Mouse (Mus musculus): ENCODE measurements around the gene Aspg. TPM values are rescaled to one million over a fixed set of nuclear protein-coding genes. Genes with fewer than 3 reads are reported as not detected.
A peak's percentile ranks its signal among the peaks of the same experiment; 100 is the strongest.

Gene Aspg
- polyA plus RNA-seq (2012; rRNA removed): 0.09 and 0.10 TPM in 2 replicates
- polyA plus RNA-seq (2014; fragmentation: Nextera tagmentation; extraction: Ambion mirVana): 0.19 TPM in 1 of 2 replicates, not detected in the other

GRCm38 (mm10) chr12:112106541-112106971 is at the start of gene Aspg:
Gene Aspg, plus strand, starts transcription at chr12:112106679.
- no peak within 1 kb of the TSS for H3K4me2 ChIP-seq (ENCODE audit: low read depth)
- ATAC-seq (ENCODE audit: insufficient read depth) (no peak), DNase-seq (ENCODE audit: low read depth in 3 of 3, low spot score in 3 of 3) (no peak)
- peaks cover 0 to 3% of the 10 kb centered on the region in 2 experiments; a peak in 2 of 4 replicates for H3K4me1 ChIP-seq (replicated peaks; ENCODE audit: control insufficient read depth in 2 of 2, insufficient read depth in 2 of 2, low read length in 1 of 2)
- no peak within 1 kb of the TSS for H3K4me3 ChIP-seq (ENCODE audit: insufficient read depth in 1 of 2, low read depth in 2 of 2, low read length in 2 of 2)
- TF ChIP-seq CTCF (IDR thresholded peaks at IDR 0.05; ENCODE audit: low read depth) (no peak), EP300 (IDR thresholded peaks at IDR 0.05; ENCODE audit: low read depth) (no peak)
- no peak within 1 kb of the TSS for H3K9ac ChIP-seq (replicated peaks)
- H3K9me3 ChIP-seq (ENCODE audit: control insufficient read depth, low read length): no peaks in the 10 kb centered on the region
- no peaks in the 10 kb centered on the region for H3K27me3 ChIP-seq (ENCODE audit: control insufficient read depth, insufficient read depth, low read length)
- no peak within 1 kb of the TSS for H3K27ac ChIP-seq
- no peaks in the 10 kb centered on the region for H3K36me3 ChIP-seq (replicated peaks; ENCODE audit: control insufficient read depth, insufficient read depth, low read depth)
- 2% methylated on average over 14 of the region's 14 CpGs for WGBS (ENCODE audit: insufficient replicate concordance)

- WGBS (ENCODE audit: insufficient replicate concordance): 7% methylated on average over 6 of the region's 6 CpGs
- TF ChIP-seq EP300 (IDR thresholded peaks at IDR 0.05; ENCODE audit: low read depth): no peak
- TF ChIP-seq CTCF (IDR thresholded peaks at IDR 0.05; ENCODE audit: low read depth): peak; percentile 84
- no peak for ATAC-seq (ENCODE audit: insufficient read depth)
- no peaks in the 10 kb centered on the region for H3K9me3 ChIP-seq (ENCODE audit: control insufficient read depth, low read length)
- no peaks in the 10 kb centered on the region for H3K27me3 ChIP-seq (ENCODE audit: control insufficient read depth, insufficient read depth, low read length)
- H3K9ac ChIP-seq (replicated peaks): no peak overlapping the region
- no peak overlapping the region for H3K4me3 ChIP-seq (ENCODE audit: insufficient read depth in 1 of 2, low read depth in 2 of 2, low read length in 2 of 2)
- no peaks in the 10 kb centered on the region for H3K36me3 ChIP-seq (replicated peaks; ENCODE audit: control insufficient read depth, insufficient read depth, low read depth)
- H3K4me2 ChIP-seq (ENCODE audit: low read depth): no peak overlapping the region
- peak in 1 of 3 experiments; percentile 6 for DNase-seq (ENCODE audit: low read depth in 3 of 3, low spot score in 3 of 3)
- H3K27ac ChIP-seq: no peak overlapping the region
- no peaks in the 10 kb centered on the region for H3K4me1 ChIP-seq (replicated peaks; ENCODE audit: control insufficient read depth in 2 of 2, insufficient read depth in 2 of 2, low read length in 1 of 2)
These were observed 28.8 kb upstream of the Aspg start for GRCm38 (mm10) chr12:112077651-112078050.

- WGBS (ENCODE audit: insufficient replicate concordance): 42% methylated on average over 8 of the region's 8 CpGs
- H3K4me2 ChIP-seq (ENCODE audit: low read depth): no peak overlapping the region
- no peaks in the 10 kb centered on the region for H3K36me3 ChIP-seq (replicated peaks; ENCODE audit: control insufficient read depth, insufficient read depth, low read depth)
- DNase-seq (ENCODE audit: low read depth in 3 of 3, low spot score in 3 of 3) (no peak), ATAC-seq (ENCODE audit: insufficient read depth) (no peak)
- no peak overlapping the region for H3K27ac ChIP-seq
- no peaks in the 10 kb centered on the region for H3K4me1 ChIP-seq (replicated peaks; ENCODE audit: control insufficient read depth in 2 of 2, insufficient read depth in 2 of 2, low read length in 1 of 2)
- TF ChIP-seq EP300 (IDR thresholded peaks at IDR 0.05; ENCODE audit: low read depth) (no peak), CTCF (IDR thresholded peaks at IDR 0.05; ENCODE audit: low read depth) (no peak)
- H3K9me3 ChIP-seq (ENCODE audit: control insufficient read depth, low read length): no peaks in the 10 kb centered on the region
- H3K4me3 ChIP-seq (ENCODE audit: insufficient read depth in 1 of 2, low read depth in 2 of 2, low read length in 2 of 2): no peak overlapping the region
- no peaks in the 10 kb centered on the region for H3K27me3 ChIP-seq (ENCODE audit: control insufficient read depth, insufficient read depth, low read length)
- no peak overlapping the region for H3K9ac ChIP-seq (replicated peaks)
These were observed 26.6 kb upstream of the Aspg start for GRCm38 (mm10) chr12:112079911-112080310.

DNA sequence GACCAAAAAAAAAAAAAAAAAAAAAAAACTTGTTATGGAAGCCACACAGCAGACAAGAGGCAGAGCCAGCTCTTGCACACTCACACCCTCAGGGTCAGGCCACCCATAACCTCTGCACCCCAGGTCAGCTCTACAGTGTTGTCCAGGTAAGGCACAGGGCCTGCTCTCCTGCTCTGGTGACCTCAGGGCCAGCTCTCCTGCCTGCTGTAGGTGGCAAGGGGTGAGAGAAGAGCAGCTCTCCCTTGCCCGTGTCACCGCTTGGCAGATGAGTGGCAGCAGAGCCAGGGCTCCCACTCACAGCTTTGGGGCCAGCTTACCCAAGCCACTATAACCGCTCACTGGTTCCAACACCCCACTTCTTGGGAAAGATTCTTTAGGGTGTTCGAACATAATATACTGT is 25.6 kb upstream of the Aspg start:
- no peak overlapping the region for H3K27ac ChIP-seq
- H3K4me3 ChIP-seq (ENCODE audit: insufficient read depth in 1 of 2, low read depth in 2 of 2, low read length in 2 of 2): no peak overlapping the region
- DNase-seq (ENCODE audit: low read depth in 3 of 3, low spot score in 3 of 3): no peak
- no peak for ATAC-seq (ENCODE audit: insufficient read depth)
- no peaks in the 10 kb centered on the region for H3K9me3 ChIP-seq (ENCODE audit: control insufficient read depth, low read length)
- H3K36me3 ChIP-seq (replicated peaks; ENCODE audit: control insufficient read depth, insufficient read depth, low read depth): no peaks in the 10 kb centered on the region
- H3K4me2 ChIP-seq (ENCODE audit: low read depth): no peak overlapping the region
- H3K27me3 ChIP-seq (ENCODE audit: control insufficient read depth, insufficient read depth, low read length): no peaks in the 10 kb centered on the region
- H3K9ac ChIP-seq (replicated peaks): no peak overlapping the region
- H3K4me1 ChIP-seq (replicated peaks; ENCODE audit: control insufficient read depth in 2 of 2, insufficient read depth in 2 of 2, low read length in 1 of 2): no peaks in the 10 kb centered on the region
- WGBS (ENCODE audit: insufficient replicate concordance): 74% methylated on average over 4 of the region's 4 CpGs
- TF ChIP-seq CTCF (IDR thresholded peaks at IDR 0.05; ENCODE audit: low read depth) (no peak), EP300 (IDR thresholded peaks at IDR 0.05; ENCODE audit: low read depth) (no peak)

GRCm38 (mm10) chr12:112082241-112082640 is 24.2 kb upstream of the Aspg start:
- 42% methylated on average over 1 of the region's 1 CpGs for WGBS (ENCODE audit: insufficient replicate concordance)
- Histone ChIP-seq H3K27ac (no peak overlapping the region), H3K9me3 (ENCODE audit: control insufficient read depth, low read length) (no peaks in the 10 kb centered on the region)

More at GRCm38 (mm10) chr12:112082241-112082640, 24.2 kb upstream of the Aspg start:
- ATAC-seq (ENCODE audit: insufficient read depth): no peak
- no peak for DNase-seq (ENCODE audit: low read depth in 3 of 3, low spot score in 3 of 3)
- Histone ChIP-seq H3K9ac (replicated peaks) (no peak overlapping the region), H3K4me2 (ENCODE audit: low read depth) (no peak overlapping the region), H3K4me1 (replicated peaks; ENCODE audit: control insufficient read depth in 2 of 2, insufficient read depth in 2 of 2, low read length in 1 of 2) (no peaks in the 10 kb centered on the region), H3K36me3 (replicated peaks; ENCODE audit: control insufficient read depth, insufficient read depth, low read depth) (no peaks in the 10 kb centered on the region), H3K4me3 (ENCODE audit: insufficient read depth in 1 of 2, low read depth in 2 of 2, low read length in 2 of 2) (no peak overlapping the region), H3K27me3 (ENCODE audit: control insufficient read depth, insufficient read depth, low read length) (no peaks in the 10 kb centered on the region)
- no peak for TF ChIP-seq EP300 (IDR thresholded peaks at IDR 0.05; ENCODE audit: low read depth)
- TF ChIP-seq CTCF (IDR thresholded peaks at IDR 0.05; ENCODE audit: low read depth): no peak
